Mouse (Mus musculus): ENCODE data around the gene Gcdh. TPM values are rescaled to one million over a fixed set of nuclear protein-coding genes. Genes with fewer than 3 reads are reported as not detected.

The Gcdh gene
- polyA plus RNA-seq, 1 experiment: 65.8 TPM

- H3K4me3 ChIP-seq (replicated peaks; ENCODE audit: extremely low read depth, low read depth, low read length): peak overlapping the region; percentile 86
- peaks cover 6% of the 10 kb centered on the region for H3K4me1 ChIP-seq (ENCODE audit: control insufficient read depth, insufficient read depth, low read length)
- no peak for DNase-seq
- under 1% methylated on average over 7 of the region's 7 CpGs for WGBS
- no peak for TF ChIP-seq CTCF (IDR thresholded peaks at IDR 0.05; ENCODE audit: insufficient read depth, low read length)
- no peak for TF ChIP-seq POLR2A (IDR thresholded peaks at IDR 0.05; ENCODE audit: borderline replicate concordance, extremely low read depth, low read depth, low read length)
Measured at GRCm38 (mm10) chr8:84839875-84840247, 53.9 kb downstream of the Gcdh start.

GRCm38 (mm10) chr8:84839411-84839810 is 54.3 kb downstream of the Gcdh start:
- Histone ChIP-seq H3K4me1 (ENCODE audit: control insufficient read depth, insufficient read depth, low read length) (peaks cover 3% of the 10 kb centered on the region), H3K4me3 (replicated peaks; ENCODE audit: extremely low read depth, low read depth, low read length) (no peak overlapping the region)
- no peak for DNase-seq
- TF ChIP-seq POLR2A (IDR thresholded peaks at IDR 0.05; ENCODE audit: borderline replicate concordance, extremely low read depth, low read depth, low read length): no peak
- TF ChIP-seq CTCF (IDR thresholded peaks at IDR 0.05; ENCODE audit: insufficient read depth, low read length): no peak
- WGBS: 83% methylated on average over 2 of the region's 2 CpGs

GRCm38 (mm10) chr8:84838513-84838912 is 55.2 kb downstream of the Gcdh start:
- Histone ChIP-seq H3K4me1 (ENCODE audit: control insufficient read depth, insufficient read depth, low read length) (peaks cover 3% of the 10 kb centered on the region), H3K4me3 (replicated peaks; ENCODE audit: extremely low read depth, low read depth, low read length) (no peak overlapping the region)
- no peak for DNase-seq
- 82% methylated on average over 5 of the region's 5 CpGs for WGBS
- no peak for TF ChIP-seq CTCF (IDR thresholded peaks at IDR 0.05; ENCODE audit: insufficient read depth, low read length)

- H3K4me1 ChIP-seq (ENCODE audit: control insufficient read depth, insufficient read depth, low read length): peaks cover 3% of the 10 kb centered on the region
- TF ChIP-seq POLR2A (IDR thresholded peaks at IDR 0.05; ENCODE audit: borderline replicate concordance, extremely low read depth, low read depth, low read length) (no peak), CTCF (IDR thresholded peaks at IDR 0.05; ENCODE audit: insufficient read depth, low read length) (no peak)
- no peak overlapping the region for H3K4me3 ChIP-seq (replicated peaks; ENCODE audit: extremely low read depth, low read depth, low read length)
- no peak for DNase-seq
- 85% methylated on average over 15 of the region's 15 CpGs for WGBS
Measured at GRCm38 (mm10) chr8:84837912-84838470, 55.7 kb downstream of the Gcdh start.

GRCm38 (mm10) chr8:84837149-84837911 is 56.4 kb downstream of the Gcdh start:
- DNase-seq: no peak
- WGBS: 61% methylated on average over 8 of the region's 8 CpGs
- Histone ChIP-seq H3K4me3 (replicated peaks; ENCODE audit: extremely low read depth, low read depth, low read length) (no peak overlapping the region), H3K4me1 (ENCODE audit: control insufficient read depth, insufficient read depth, low read length) (peaks cover 5% of the 10 kb centered on the region)
- TF ChIP-seq CTCF (IDR thresholded peaks at IDR 0.05; ENCODE audit: insufficient read depth, low read length) (no peak), POLR2A (IDR thresholded peaks at IDR 0.05; ENCODE audit: borderline replicate concordance, extremely low read depth, low read depth, low read length) (no peak)

Other genes starting within 250 kb of the Gcdh start
- gene Ier2, start 231.1 kb downstream of the Gcdh start, polyA plus RNA-seq (2012; rRNA removed): 34.6 and 47.1 TPM in 2 replicates
- 87.5 and 99.1 TPM in 2 replicates for gene Trmt1, start 207.6 kb downstream of the Gcdh start, polyA plus RNA-seq (2012; rRNA removed)
- gene Nacc1, start 206.1 kb downstream of the Gcdh start, polyA plus RNA-seq (2012; rRNA removed): 72.5 and 81.8 TPM in 2 replicates
- 20.2 and 21.9 TPM in 2 replicates for gene Lyl1, start 192.5 kb downstream of the Gcdh start, polyA plus RNA-seq (2012; rRNA removed)
- 2.0 and 2.8 TPM in 2 replicates for gene G430095P16Rik, start 170.9 kb downstream of the Gcdh start, polyA plus RNA-seq (2012; rRNA removed)
- gene Nfix, start 93.6 kb downstream of the Gcdh start, polyA plus RNA-seq (2012; rRNA removed): 80.1 and 96.2 TPM in 2 replicates
- 2.5 and 2.9 TPM in 2 replicates for gene Dand5, start 71.1 kb downstream of the Gcdh start, polyA plus RNA-seq (2012; rRNA removed)
- gene Gadd45gip1, start 62.4 kb downstream of the Gcdh start, polyA plus RNA-seq (2012; rRNA removed): 21.3 and 31.7 TPM in 2 replicates
- gene Rad23a, start 53.3 kb downstream of the Gcdh start, polyA plus RNA-seq (2012; rRNA removed): 72.6 and 75.9 TPM in 2 replicates
- 152 and 189 TPM in 2 replicates for gene Calr, start 47.0 kb downstream of the Gcdh start, polyA plus RNA-seq (2012; rRNA removed)
- 33.8 and 42.4 TPM in 2 replicates for gene Farsa, start 36.9 kb downstream of the Gcdh start, polyA plus RNA-seq (2012; rRNA removed)
- 1.5 and 1.8 TPM in 2 replicates for gene Syce2, start 21.8 kb downstream of the Gcdh start, polyA plus RNA-seq (2012; rRNA removed)
- 0.14 and 0.23 TPM in 2 replicates for gene Klf1, start 8.0 kb upstream of the Gcdh start, polyA plus RNA-seq (2012; rRNA removed)
- gene Dnase2a, start 14.6 kb upstream of the Gcdh start, polyA plus RNA-seq (2012; rRNA removed): 19.6 and 26.7 TPM in 2 replicates
- 0.34 and 0.41 TPM in 2 replicates for gene Mast1, start 43.4 kb upstream of the Gcdh start, polyA plus RNA-seq (2012; rRNA removed)
- not detected in 2 replicates for gene Rtbdn, start 53.1 kb upstream of the Gcdh start, polyA plus RNA-seq (2012; rRNA removed)
- gene Gm49661, start 75.5 kb upstream of the Gcdh start, polyA plus RNA-seq (2012; rRNA removed): not detected in 2 replicates
- 93.2 and 117 TPM in 2 replicates for gene Prdx2, start 75.7 kb upstream of the Gcdh start, polyA plus RNA-seq (2012; rRNA removed)
- gene Rnaseh2a, start 75.8 kb upstream of the Gcdh start, polyA plus RNA-seq (2012; rRNA removed): 27.4 and 30.4 TPM in 2 replicates
- 80.8 and 125 TPM in 2 replicates for gene Junb, start 84.8 kb upstream of the Gcdh start, polyA plus RNA-seq (2012; rRNA removed)
- gene Hook2, start 96.7 kb upstream of the Gcdh start, polyA plus RNA-seq (2012; rRNA removed): 9.5 and 10.5 TPM in 2 replicates
- gene Best2, start 120.6 kb upstream of the Gcdh start, polyA plus RNA-seq (2012; rRNA removed): 0.13 and 0.23 TPM in 2 replicates
- 87.2 and 128 TPM in 2 replicates for gene Asna1, start 131.4 kb upstream of the Gcdh start, polyA plus RNA-seq (2012; rRNA removed)
- 96.9 and 99.1 TPM in 2 replicates for gene Trir, start 132.9 kb upstream of the Gcdh start, polyA plus RNA-seq (2012; rRNA removed)
- gene Tnpo2, start 143.0 kb upstream of the Gcdh start, polyA plus RNA-seq (2012; rRNA removed): 49.1 and 68.3 TPM in 2 replicates
- gene Fbxw9, start 166.1 kb upstream of the Gcdh start, polyA plus RNA-seq (2012; rRNA removed): 42.5 and 44.7 TPM in 2 replicates
- gene Gm5741, start 174.1 kb upstream of the Gcdh start, polyA plus RNA-seq (2012; rRNA removed): not detected in 2 replicates
- gene Dhps, start 177.8 kb upstream of the Gcdh start, polyA plus RNA-seq (2012; rRNA removed): 45.9 and 49.9 TPM in 2 replicates
- gene Wdr83os, start 186.8 kb upstream of the Gcdh start, polyA plus RNA-seq (2012; rRNA removed): 97.1 and 120 TPM in 2 replicates
- gene Wdr83, start 187.4 kb upstream of the Gcdh start, polyA plus RNA-seq (2012; rRNA removed): 21.2 and 33.1 TPM in 2 replicates
- 74.1 and 87.1 TPM in 2 replicates for gene Man2b1, start 189.3 kb upstream of the Gcdh start, polyA plus RNA-seq (2012; rRNA removed)
- 0.37 and 0.66 TPM in 2 replicates for gene Zfp791, start 229.2 kb upstream of the Gcdh start, polyA plus RNA-seq (2012; rRNA removed)